Mouse (Mus musculus) limb, embryonic 14.5 days (tissue): Measurements from ENCODE around the gene Unc13b. TPM values are rescaled to one million over a fixed set of nuclear protein-coding genes. Genes with fewer than 3 reads are reported as not detected.

ENCODE experiments used
- ATAC-seq: fragments of 200-750 bp; cut with Nextera tagmentation; 2 replicates; pipeline ENCODE4 v1.8.0; 2017; ENCODE audit warnings: low read depth, moderate number of reproducible peaks, moderate TSS enrichment; ENCODE audit not compliant: low FRiP score
- DNase-seq: peaks from one replicate; pipeline ENCODE4 v3.0.0-alpha.2; 2015; ENCODE audit warnings: low spot score
- H3K27ac ChIP-seq: fragments of 300-500 bp; sonication (generic); replicated peaks from 2 replicates; pipeline ENCODE4 v1.5.1; 2014; ENCODE audit warnings: low read depth, mild to moderate bottlenecking, low read length, moderate library complexity, mixed read lengths
- H3K27me3 ChIP-seq: fragments of 300-500 bp; sonication (generic); 2 replicates; pipeline ENCODE4 v1.6.1; 2014; ENCODE audit warnings: low read length, mixed read lengths; ENCODE audit not compliant: control insufficient read depth, insufficient read depth
- H3K36me3 ChIP-seq: fragments of 300-500 bp; sonication (generic); 2 replicates; pipeline ENCODE4 v1.6.1; 2014; ENCODE audit warnings: mild to moderate bottlenecking, low read length, moderate library complexity, mixed read lengths; ENCODE audit not compliant: control insufficient read depth, insufficient read depth
- H3K4me1 ChIP-seq: fragments of 300-500 bp; sonication (generic); 2 replicates; pipeline ENCODE4 v1.6.1; 2014; ENCODE audit warnings: antibody characterized with exemption, low read length, mixed read lengths; ENCODE audit not compliant: control insufficient read depth, insufficient read depth
- H3K4me2 ChIP-seq: fragments of 300-500 bp; sonication (generic); replicated peaks from 2 replicates; pipeline ENCODE4 v1.6.1; 2014; ENCODE audit warnings: low read depth, mild to moderate bottlenecking, low read length, moderate library complexity; ENCODE audit not compliant: severe bottlenecking
- H3K4me3 ChIP-seq: fragments of 300-500 bp; sonication (generic); replicated peaks from 2 replicates; pipeline ENCODE4 v1.5.1; 2014; ENCODE audit warnings: low read length
- H3K9ac ChIP-seq: fragments of 300-500 bp; sonication (generic); 2 replicates; pipeline ENCODE4 v1.6.1; 2014; ENCODE audit warnings: mild to moderate bottlenecking, low read depth, low read length, moderate library complexity; ENCODE audit not compliant: severe bottlenecking
- H3K9me3 ChIP-seq: fragments of 300-500 bp; sonication (generic); 2 replicates; pipeline ENCODE4 v1.6.1; 2016; ENCODE audit warnings: low read length; ENCODE audit not compliant: control insufficient read depth
- POLR2A ChIP-seq: fragments of 200-500 bp; IDR thresholded peaks from 2 replicates; pipeline ENCODE4 v1.8.0; 2012; ENCODE audit warnings: inconsistent platforms, mild to moderate bottlenecking, moderate library complexity, borderline replicate concordance; ENCODE audit not compliant: insufficient read depth, insufficient read length; ENCODE audit errors: extremely low read depth
- WGBS: fragments of 180-500 bp; shearing (Covaris S2); extraction: QIAGEN DNeasy Blood & Tissue Kit; methylation state at CpG from one replicate; pipeline ENCODE4 v1.1.7; 2014; 5-methylcytosine and 5-hydroxymethylcytosine counted together
- polyA plus RNA-seq, 2 experiments: library from polyadenylated mRNA; depleted of rRNA in 1 of 2; stranded (reverse) in 1 of 2; unstranded in 1 of 2; fragments of >200 nt; fragmentation: Nextera tagmentation in 1 of 2; extraction: Ambion mirVana in 1 of 2; gene quantifications; 2 replicates each; pipeline versions ENCODE4 v1.2.1 to v1.2.3; 2012 to 2014

Gene Unc13b
- polyA plus RNA-seq, 2 experiments = 2.5 to 7.2 TPM

GRCm38 (mm10) chr4:43160045-43160444, 101.3 kb downstream of the Unc13b start:
- H3K9me3 ChIP-seq = no peaks in the 10 kb centered on the region

GRCm38 (mm10) chr4:43161124-43161657, 102.4 kb downstream of the Unc13b start:
- Histone ChIP-seq H3K9ac (no peak overlapping the region), H3K4me3 (no peak overlapping the region), H3K4me2 (no peak overlapping the region), H3K9me3 (no peaks in the 10 kb centered on the region), H3K4me1 (no peaks in the 10 kb centered on the region), H3K27me3 (no peaks in the 10 kb centered on the region), H3K36me3 (no peaks in the 10 kb centered on the region), H3K27ac (no peak overlapping the region)
- WGBS = 89% methylated on average over 3 of the region's 3 CpGs
- DNase-seq = no peak
- no peak for TF ChIP-seq POLR2A
- ATAC-seq = no peak

More at GRCm38 (mm10) chr4:43160045-43160444, 101.3 kb downstream of the Unc13b start:
- H3K4me3 ChIP-seq = no peak overlapping the region
- no peak overlapping the region for H3K9ac ChIP-seq
- H3K27ac ChIP-seq = no peak overlapping the region
- WGBS = 26% methylated on average over 3 of the region's 3 CpGs
- no peaks in the 10 kb centered on the region for H3K27me3 ChIP-seq
- no peak for ATAC-seq
- no peak for DNase-seq
- H3K4me1 ChIP-seq = no peaks in the 10 kb centered on the region
- H3K36me3 ChIP-seq = no peaks in the 10 kb centered on the region
- H3K4me2 ChIP-seq = no peak overlapping the region
- no peak for TF ChIP-seq POLR2A

- Histone ChIP-seq H3K4me1 (no peaks in the 10 kb centered on the region), H3K4me3 (no peak overlapping the region), H3K9me3 (no peaks in the 10 kb centered on the region), H3K27ac (no peak overlapping the region), H3K9ac (no peak overlapping the region), H3K36me3 (no peaks in the 10 kb centered on the region), H3K27me3 (no peaks in the 10 kb centered on the region), H3K4me2 (no peak overlapping the region)
- ATAC-seq (no peak), DNase-seq (no peak)
- TF ChIP-seq POLR2A = no peak
- 63% methylated on average over 3 of the region's 3 CpGs for WGBS
Measured at GRCm38 (mm10) chr4:43163205-43163604, 104.5 kb downstream of the Unc13b start.

GRCm38 (mm10) chr4:43165403-43166005, 106.8 kb downstream of the Unc13b start:
- ATAC-seq = no peak
- H3K27ac ChIP-seq = no peak overlapping the region
- DNase-seq = no peak
- no peaks in the 10 kb centered on the region for H3K27me3 ChIP-seq
- 88% methylated on average over 12 of the region's 12 CpGs for WGBS
- no peak for TF ChIP-seq POLR2A
- no peaks in the 10 kb centered on the region for H3K4me1 ChIP-seq
- H3K9ac ChIP-seq = no peak overlapping the region
- H3K9me3 ChIP-seq = no peaks in the 10 kb centered on the region
- no peak overlapping the region for H3K4me3 ChIP-seq
- no peak overlapping the region for H3K4me2 ChIP-seq
- no peaks in the 10 kb centered on the region for H3K36me3 ChIP-seq

- no peaks in the 10 kb centered on the region for H3K4me1 ChIP-seq
- TF ChIP-seq POLR2A = no peak
- H3K36me3 ChIP-seq = no peaks in the 10 kb centered on the region
- ATAC-seq (no peak), DNase-seq (no peak)
- no peak overlapping the region for H3K4me2 ChIP-seq
- no peak overlapping the region for H3K4me3 ChIP-seq
- no peaks in the 10 kb centered on the region for H3K9me3 ChIP-seq
- H3K9ac ChIP-seq = no peak overlapping the region
- 88% methylated on average over 3 of the region's 3 CpGs for WGBS
- no peaks in the 10 kb centered on the region for H3K27me3 ChIP-seq
- H3K27ac ChIP-seq = no peak overlapping the region
Measured at GRCm38 (mm10) chr4:43170028-43170427, 111.3 kb downstream of the Unc13b start.
